Mouse (Mus musculus): Measurements from ENCODE around the gene Xab2. TPM values are rescaled to one million over a fixed set of nuclear protein-coding genes. Genes with fewer than 3 reads are reported as not detected.
"Not testable (repeated sequence)": the region's sequence is repeated elsewhere in the genome, so short reads cannot be mapped to it uniquely, and the experiment has no call there.

Gene Xab2
- polyA plus RNA-seq, 1 experiment = 53.1 TPM

- Histone ChIP-seq H3K4me3 (ENCODE audit: insufficient read depth, low read length) (no peak overlapping the region), H3K27ac (ENCODE audit: insufficient read depth, low read length) (no peak overlapping the region), H3K4me1 (ENCODE audit: control insufficient read depth, insufficient read depth, low read length) (no peaks in the 10 kb centered on the region)
- TF ChIP-seq POLR2A (IDR thresholded peaks at IDR 0.05; ENCODE audit: extremely low read depth, insufficient read depth, low read length) = no peak
- no peak for TF ChIP-seq CTCF (IDR thresholded peaks at IDR 0.05; ENCODE audit: extremely low read depth, insufficient read depth, low read length)
Measured at GRCm38 (mm10) chr8:3593470-3593869, 27.6 kb downstream of the Xab2 start.

DNA sequence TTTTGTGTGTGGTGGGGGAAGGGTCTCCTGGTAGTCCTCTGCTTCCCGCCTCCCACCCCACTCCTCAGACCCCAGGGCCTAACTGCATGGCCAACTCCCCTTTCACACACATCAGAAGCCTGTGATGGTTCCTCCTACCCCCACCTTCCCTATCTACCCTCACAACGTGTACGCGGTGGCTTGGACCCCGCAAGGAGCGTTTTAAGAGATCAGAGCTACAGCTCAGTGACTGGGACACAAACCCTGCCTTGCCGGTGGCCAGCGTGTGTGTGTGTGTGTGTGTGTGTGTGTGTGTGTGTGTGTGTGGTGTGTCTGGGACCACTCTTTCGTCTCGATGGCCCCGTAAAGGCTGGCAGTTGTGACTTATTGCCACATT lies 32.9 kb downstream of the Xab2 start:
- H3K4me3 ChIP-seq (ENCODE audit: insufficient read depth, low read length) = peak overlapping the region; percentile 81
- no peak for TF ChIP-seq CTCF (IDR thresholded peaks at IDR 0.05; ENCODE audit: extremely low read depth, insufficient read depth, low read length)
- no peak for TF ChIP-seq POLR2A (IDR thresholded peaks at IDR 0.05; ENCODE audit: extremely low read depth, insufficient read depth, low read length)
- H3K4me1 ChIP-seq (ENCODE audit: control insufficient read depth, insufficient read depth, low read length) = no peaks in the 10 kb centered on the region
- H3K27ac ChIP-seq (ENCODE audit: insufficient read depth, low read length) = no peak overlapping the region

DNA sequence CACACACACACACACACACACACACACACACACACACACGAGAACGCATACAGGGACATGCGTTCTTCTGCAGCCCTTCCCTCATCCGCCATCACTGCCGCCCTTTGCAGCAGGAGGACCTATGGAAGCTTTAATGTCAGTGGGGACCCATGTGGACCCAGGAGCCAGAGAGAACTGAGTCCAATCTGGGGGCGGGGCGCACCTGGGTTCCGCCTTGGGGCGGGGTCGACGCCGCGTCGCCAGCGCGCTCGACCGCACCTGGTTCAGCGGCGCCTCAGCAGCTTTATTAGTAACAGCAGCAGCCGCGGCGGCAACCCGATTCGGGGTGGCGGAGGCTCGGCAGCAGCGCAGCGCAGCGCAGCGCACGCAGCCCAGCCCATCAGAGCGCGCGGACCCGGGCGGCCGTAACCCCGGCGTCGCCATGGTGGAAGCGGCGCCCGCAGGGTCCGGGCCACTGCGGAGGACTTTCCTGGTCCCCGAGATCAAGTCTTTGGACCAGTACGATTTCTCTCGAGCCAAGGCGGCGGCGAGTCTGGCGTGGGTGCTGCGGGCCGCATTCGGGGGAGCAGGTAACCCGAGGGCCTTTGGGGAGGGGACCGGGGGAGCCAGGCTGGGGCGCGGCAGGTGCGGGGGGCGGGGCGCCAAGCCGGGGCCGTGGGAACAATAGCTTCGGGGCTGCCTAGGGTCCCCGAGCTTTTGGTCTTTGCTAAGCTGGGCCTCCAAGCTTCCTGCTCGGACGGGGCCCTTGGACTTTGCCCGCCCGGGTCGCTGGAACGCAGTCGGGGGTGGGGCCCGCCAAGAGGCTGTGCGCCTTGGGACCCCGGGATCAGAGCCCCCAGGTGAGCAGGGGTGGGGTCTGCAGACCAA lies 33.5 kb downstream of the Xab2 start:
- no peak overlapping the region for H3K27ac ChIP-seq (ENCODE audit: insufficient read depth, low read length)
- no peak for TF ChIP-seq CTCF (IDR thresholded peaks at IDR 0.05; ENCODE audit: extremely low read depth, insufficient read depth, low read length)
- peak; percentile 70; the same call in 1 of the 2 replicates for TF ChIP-seq POLR2A (IDR thresholded peaks at IDR 0.05; ENCODE audit: extremely low read depth, insufficient read depth, low read length)
- H3K4me3 ChIP-seq (ENCODE audit: insufficient read depth, low read length) = peak overlapping the region; percentile 81
- no peaks in the 10 kb centered on the region for H3K4me1 ChIP-seq (ENCODE audit: control insufficient read depth, insufficient read depth, low read length)

DNA sequence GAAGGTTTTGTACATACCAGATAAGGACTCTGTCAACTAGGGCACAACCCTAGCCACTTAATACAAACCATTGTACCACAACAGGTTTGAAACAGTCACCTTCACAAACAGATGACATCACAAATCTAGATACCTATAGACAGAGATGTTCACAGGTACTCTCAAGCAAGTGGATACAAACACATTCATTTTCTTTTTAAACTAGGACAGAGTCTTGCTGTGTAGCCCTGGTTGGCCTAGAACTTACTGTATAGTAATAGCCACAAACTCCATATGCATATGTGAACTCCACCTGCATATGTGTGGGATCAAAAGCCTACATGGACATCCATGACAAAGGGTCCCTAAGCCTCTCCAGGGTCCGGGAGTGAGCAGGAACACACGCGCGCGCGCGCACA lies 34.1 kb downstream of the Xab2 start, which contains the start of gene Camsap3:
Gene Camsap3 (plus strand): TSS at position 301 of the 398 bp plus-strand sequence.
- peak within 1 kb of the TSS; percentile 81 for H3K4me3 ChIP-seq (ENCODE audit: insufficient read depth, low read length)
- no peaks in the 10 kb centered on the region for H3K4me1 ChIP-seq (ENCODE audit: control insufficient read depth, insufficient read depth, low read length)
- TF ChIP-seq CTCF (IDR thresholded peaks at IDR 0.05; ENCODE audit: extremely low read depth, insufficient read depth, low read length) (no peak), POLR2A (IDR thresholded peaks at IDR 0.05; ENCODE audit: extremely low read depth, insufficient read depth, low read length) (no peak)
- no peak within 1 kb of the TSS for H3K27ac ChIP-seq (ENCODE audit: insufficient read depth, low read length)

- TF ChIP-seq CTCF (IDR thresholded peaks at IDR 0.05; ENCODE audit: extremely low read depth, insufficient read depth, low read length) = no peak
- no peak for TF ChIP-seq POLR2A (IDR thresholded peaks at IDR 0.05; ENCODE audit: extremely low read depth, insufficient read depth, low read length)
- Histone ChIP-seq H3K4me3 (ENCODE audit: insufficient read depth, low read length) (no peak overlapping the region; the same call in 1 of the 2 replicates), H3K4me1 (ENCODE audit: control insufficient read depth, insufficient read depth, low read length) (no peaks in the 10 kb centered on the region), H3K27ac (ENCODE audit: insufficient read depth, low read length) (no peak overlapping the region)
Measured at GRCm38 (mm10) chr8:3586452-3586851, 34.7 kb downstream of the Xab2 start.

- not testable (repeated sequence) for H3K27ac ChIP-seq (ENCODE audit: insufficient read depth, low read length); H3K4me1 ChIP-seq (ENCODE audit: control insufficient read depth, insufficient read depth, low read length); H3K4me3 ChIP-seq (ENCODE audit: insufficient read depth, low read length)
Measured at GRCm38 (mm10) chr8:3581961-3582360, 39.2 kb downstream of the Xab2 start.

DNA sequence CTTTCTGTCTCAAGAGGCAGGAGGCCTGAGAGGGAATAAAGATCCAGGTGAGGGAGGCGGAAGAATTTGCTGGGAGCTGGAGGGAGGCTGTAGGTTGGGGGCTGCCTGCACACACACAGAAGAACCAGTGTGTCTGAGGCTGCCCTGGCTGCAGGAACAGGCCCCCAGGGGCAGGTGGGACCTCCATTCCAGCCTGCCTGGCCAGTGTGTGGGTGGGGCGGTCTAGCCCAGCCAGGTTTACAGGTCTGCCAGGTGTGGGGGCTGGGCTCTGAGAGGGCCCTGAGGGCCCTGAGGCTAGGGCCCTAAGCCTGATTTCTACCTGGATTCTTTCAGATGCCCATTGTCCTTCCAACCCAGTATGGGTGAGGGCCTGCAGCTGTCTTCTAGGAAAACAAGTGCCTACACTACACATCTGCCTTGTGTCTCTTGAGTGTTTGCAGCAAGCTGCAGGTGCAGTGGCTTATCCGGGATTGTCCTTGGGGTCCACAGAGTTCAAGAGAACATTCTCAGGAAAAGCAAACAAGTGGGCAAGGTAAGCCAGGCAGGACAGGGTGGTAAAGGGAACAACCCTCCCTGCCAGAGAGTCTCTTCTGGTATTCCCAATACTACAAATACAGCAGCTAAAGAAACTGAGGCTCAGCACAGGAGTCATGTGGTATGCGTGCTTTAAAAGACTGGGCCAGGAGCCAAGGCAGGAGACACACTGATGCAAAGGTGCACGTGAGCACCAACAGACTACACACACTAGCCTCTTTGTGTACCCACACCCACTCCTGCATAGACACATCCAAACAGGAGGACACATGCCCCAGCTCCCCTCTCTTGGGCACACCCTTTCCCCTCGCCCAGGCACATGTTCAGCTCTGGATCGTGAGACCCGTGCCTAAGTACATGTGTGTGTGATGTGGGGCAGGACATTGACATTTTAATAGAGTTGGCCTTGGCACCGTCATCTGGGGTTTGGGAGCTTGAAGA lies 41.4 kb downstream of the Xab2 start:
- Histone ChIP-seq H3K4me1 (ENCODE audit: control insufficient read depth, insufficient read depth, low read length) (no peaks in the 10 kb centered on the region), H3K4me3 (ENCODE audit: insufficient read depth, low read length) (no peak overlapping the region), H3K27ac (ENCODE audit: insufficient read depth, low read length) (no peak overlapping the region)
- TF ChIP-seq POLR2A (IDR thresholded peaks at IDR 0.05; ENCODE audit: extremely low read depth, insufficient read depth, low read length) (no peak), CTCF (IDR thresholded peaks at IDR 0.05; ENCODE audit: extremely low read depth, insufficient read depth, low read length) (no peak)

GRCm38 (mm10) chr8:3576211-3576960 lies 44.7 kb downstream of the Xab2 start:
- TF ChIP-seq CTCF (IDR thresholded peaks at IDR 0.05; ENCODE audit: extremely low read depth, insufficient read depth, low read length) (no peak), POLR2A (IDR thresholded peaks at IDR 0.05; ENCODE audit: extremely low read depth, insufficient read depth, low read length) (no peak)
- no peak overlapping the region for H3K27ac ChIP-seq (ENCODE audit: insufficient read depth, low read length)
- no peak overlapping the region for H3K4me3 ChIP-seq (ENCODE audit: insufficient read depth, low read length)
- H3K4me1 ChIP-seq (ENCODE audit: control insufficient read depth, insufficient read depth, low read length) = no peaks in the 10 kb centered on the region

- TF ChIP-seq POLR2A (IDR thresholded peaks at IDR 0.05; ENCODE audit: extremely low read depth, insufficient read depth, low read length) (no peak), CTCF (IDR thresholded peaks at IDR 0.05; ENCODE audit: extremely low read depth, insufficient read depth, low read length) (no peak)
- H3K4me3 ChIP-seq (ENCODE audit: insufficient read depth, low read length) = no peak overlapping the region
- no peaks in the 10 kb centered on the region for H3K4me1 ChIP-seq (ENCODE audit: control insufficient read depth, insufficient read depth, low read length)
- no peak overlapping the region for H3K27ac ChIP-seq (ENCODE audit: insufficient read depth, low read length)
Measured at GRCm38 (mm10) chr8:3574546-3574945, 46.6 kb downstream of the Xab2 start.
